Mouse (Mus musculus): ENCODE results near the gene Krtap3-2. TPM values are rescaled to one million over a fixed set of nuclear protein-coding genes. Genes with fewer than 3 reads are reported as not detected.
"Not testable (repeated sequence)": the region's sequence is repeated elsewhere in the genome, so short reads cannot be mapped to it uniquely, and the experiment has no call there.

Gene Krtap3-2
- polyA plus RNA-seq (2015; fragmentation: Nextera tagmentation; extraction: Ambion mirVana), result not detected in 2 replicates

DNA sequence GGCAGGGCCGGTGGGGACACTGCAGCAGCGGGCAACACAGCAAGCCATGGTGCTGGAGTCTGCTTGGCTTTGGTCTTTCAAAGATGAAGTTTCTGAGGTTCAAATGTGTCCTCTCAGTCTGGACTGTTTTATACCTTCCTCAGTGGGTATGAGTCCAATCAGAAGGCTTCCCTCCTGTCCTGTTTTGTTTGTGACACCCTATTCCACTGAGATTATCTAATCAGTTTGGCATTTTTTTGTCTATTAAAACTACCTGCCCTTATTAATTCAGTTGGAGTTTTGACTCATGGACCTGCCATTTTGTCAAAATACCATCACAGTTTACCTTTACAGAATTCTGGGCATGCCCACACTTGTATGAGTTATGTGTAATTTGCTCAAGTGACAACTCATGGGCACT, at the start of gene Krtap3-2:
TSS of gene Krtap3-2 (minus strand) at position 101 of the 400 bp plus-strand sequence.
- Histone ChIP-seq H3K36me3 (no peaks in the 10 kb centered on the region), H3K27ac (replicated peaks) (no peak within 1 kb of the TSS), H3K4me2 (no peak within 1 kb of the TSS), H3K4me1 (replicated peaks) (no peaks in the 10 kb centered on the region), H3K4me3 (no peak within 1 kb of the TSS), H3K9me3 (no peaks in the 10 kb centered on the region), H3K27me3 (no peaks in the 10 kb centered on the region), H3K9ac (no peak within 1 kb of the TSS)
- ATAC-seq (ENCODE audit: low FRiP score, low read depth), result no peak
- 91% methylated on average over 2 of the region's 2 CpGs for WGBS

DNA sequence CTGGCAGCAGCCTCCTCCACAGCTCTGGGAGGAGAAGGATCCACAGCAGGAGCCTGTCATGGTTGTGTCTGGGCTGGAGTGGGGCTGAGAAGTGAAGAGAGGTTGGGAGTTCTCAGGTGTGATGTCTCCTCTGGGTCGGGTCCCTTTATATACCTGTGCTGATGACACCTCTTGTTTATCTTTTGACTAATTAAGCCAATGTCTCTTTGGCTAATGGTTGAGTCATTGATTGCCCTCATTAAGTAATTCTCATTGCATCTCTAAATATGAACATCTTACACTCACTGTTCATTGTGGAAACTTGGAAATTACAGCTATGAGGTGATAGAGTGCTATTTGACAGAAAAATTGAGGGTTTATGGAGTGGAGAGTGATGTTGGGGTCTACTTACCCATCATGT, 46.6 kb upstream of the Krtap3-2 start, which contains the start of gene Gm11938:
TSS of gene Gm11938 (minus strand) at position 101 of the 400 bp plus-strand sequence.
- H3K27ac ChIP-seq (replicated peaks); H3K36me3 ChIP-seq; H3K4me2 ChIP-seq; H3K4me1 ChIP-seq (replicated peaks); H3K9me3 ChIP-seq; H3K4me3 ChIP-seq; H3K27me3 ChIP-seq; ATAC-seq (ENCODE audit: low FRiP score, low read depth); H3K9ac ChIP-seq: not testable (repeated sequence)
- WGBS, result 88% methylated on average over 1 of the region's 1 CpGs

DNA sequence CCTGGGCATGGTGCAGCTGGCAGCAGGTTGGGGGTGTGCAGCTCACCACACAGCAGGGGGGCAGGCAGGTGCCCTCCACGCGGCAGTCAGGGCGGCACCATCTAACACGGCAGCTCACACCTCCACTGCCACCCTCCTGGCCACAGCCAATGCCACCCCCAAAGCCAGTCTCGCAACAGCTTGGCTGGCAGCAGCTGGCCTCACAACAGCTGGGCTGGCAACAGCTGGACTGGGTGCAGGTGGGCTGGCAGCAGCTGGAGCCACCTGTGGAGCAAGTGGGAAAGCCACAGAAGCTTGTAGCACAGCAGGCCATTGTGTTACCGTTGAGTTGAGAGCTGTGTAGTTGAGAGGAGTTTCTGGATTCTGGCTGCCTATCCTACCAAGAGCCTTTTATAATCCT, 41.1 kb upstream of the Krtap3-2 start, which contains the start of gene Krtap9-3:
TSS of gene Krtap9-3 (minus strand) at position 364 of the 400 bp plus-strand sequence.
- not testable (repeated sequence) for H3K27ac ChIP-seq (replicated peaks); H3K27me3 ChIP-seq; H3K36me3 ChIP-seq; H3K9me3 ChIP-seq; H3K4me3 ChIP-seq; H3K4me2 ChIP-seq; ATAC-seq (ENCODE audit: low FRiP score, low read depth); H3K9ac ChIP-seq; H3K4me1 ChIP-seq (replicated peaks)
- WGBS, result 80% methylated on average over 6 of the region's 6 CpGs

DNA sequence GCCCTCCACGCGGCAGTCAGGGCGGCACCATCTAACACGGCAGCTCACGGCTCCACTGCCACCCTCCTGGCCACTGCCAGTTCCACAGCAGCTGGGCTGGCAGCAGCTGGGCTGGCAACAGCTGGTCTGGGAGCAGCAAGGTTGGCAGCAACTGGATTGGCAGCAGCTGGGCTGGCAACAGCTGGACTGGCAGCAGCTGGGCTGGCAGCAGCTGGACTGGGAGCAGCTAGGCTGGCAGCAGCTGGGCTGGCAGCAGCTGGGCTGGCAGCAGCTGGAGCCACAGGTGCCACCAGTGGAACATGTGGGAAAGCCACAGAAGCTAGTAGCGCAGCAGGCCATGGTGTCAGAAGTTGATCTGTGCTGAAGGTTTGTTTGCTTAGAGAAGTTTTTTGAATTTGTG, 34.3 kb upstream of the Krtap3-2 start, which contains the start of gene Krtap1-3:
TSS of gene Krtap1-3 (minus strand) at position 359 of the 400 bp plus-strand sequence.
- H3K4me2 ChIP-seq, result no peak within 1 kb of the TSS
- no peak within 1 kb of the TSS for H3K27ac ChIP-seq (replicated peaks)
- no peaks in the 10 kb centered on the region for H3K4me1 ChIP-seq (replicated peaks)
- ATAC-seq (ENCODE audit: low FRiP score, low read depth), result no peak
- WGBS, result 83% methylated on average over 6 of the region's 6 CpGs
- H3K36me3 ChIP-seq, result no peaks in the 10 kb centered on the region
- H3K9ac ChIP-seq, result no peak within 1 kb of the TSS
- no peaks in the 10 kb centered on the region for H3K9me3 ChIP-seq
- no peak within 1 kb of the TSS for H3K4me3 ChIP-seq
- no peaks in the 10 kb centered on the region for H3K27me3 ChIP-seq

DNA sequence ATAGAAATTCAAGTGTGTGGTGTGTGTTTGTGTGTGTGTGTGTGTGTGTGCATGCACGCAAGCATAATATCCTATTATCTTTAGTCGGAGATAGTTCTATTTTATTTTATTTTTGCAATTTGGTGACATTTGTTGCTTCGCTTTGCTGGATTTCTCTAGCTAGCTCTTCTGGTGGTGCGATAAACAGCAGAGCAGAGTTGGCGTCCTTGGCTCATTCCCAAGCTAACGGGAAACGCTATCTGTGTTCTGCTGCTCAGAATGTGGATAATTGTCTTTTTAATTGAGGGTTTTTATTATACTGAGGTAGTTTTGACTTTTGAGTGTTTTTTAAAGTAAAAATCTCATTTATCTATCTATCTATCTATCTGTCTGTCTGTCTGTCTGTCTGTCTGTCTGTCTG, 28.4 kb upstream of the Krtap3-2 start:
- H3K4me1 ChIP-seq (replicated peaks), result no peaks in the 10 kb centered on the region
- no peak overlapping the region for H3K27ac ChIP-seq (replicated peaks)
- no peak overlapping the region for H3K4me3 ChIP-seq
- no peak for ATAC-seq (ENCODE audit: low FRiP score, low read depth)
- H3K27me3 ChIP-seq, result no peaks in the 10 kb centered on the region
- H3K9me3 ChIP-seq, result no peaks in the 10 kb centered on the region
- H3K9ac ChIP-seq, result no peak overlapping the region
- no peak overlapping the region for H3K4me2 ChIP-seq
- no peaks in the 10 kb centered on the region for H3K36me3 ChIP-seq
- 87% methylated on average over 7 of the region's 7 CpGs for WGBS

DNA sequence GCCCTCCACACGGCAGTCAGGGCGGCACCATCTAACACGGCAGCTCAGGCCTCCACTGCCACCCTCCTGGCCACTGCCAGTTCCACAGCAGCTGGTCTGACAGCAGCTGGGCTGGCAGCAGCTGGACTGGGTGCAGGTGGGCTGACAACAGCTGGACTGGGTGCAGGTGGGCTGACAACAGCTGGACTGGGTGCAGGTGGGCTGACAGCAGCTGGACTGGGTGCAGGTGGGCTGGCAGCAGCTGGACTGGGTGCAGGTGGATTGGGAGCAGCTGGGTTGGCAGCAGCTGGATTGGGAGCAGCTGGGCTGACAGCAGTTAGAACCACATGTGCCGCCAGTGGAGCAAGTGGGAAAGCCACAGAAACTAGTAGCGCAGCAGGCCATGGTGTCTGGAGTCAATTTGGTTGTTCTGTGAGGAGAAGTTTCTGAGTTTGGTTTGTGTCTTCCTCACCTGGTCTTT, 26.6 kb upstream of the Krtap3-2 start, which contains the start of gene Krtap1-4:
TSS of gene Krtap1-4 (minus strand) at position 410 of the 460 bp plus-strand sequence.
- no peak for ATAC-seq (ENCODE audit: low FRiP score, low read depth)
- H3K27ac ChIP-seq (replicated peaks), result no peak within 1 kb of the TSS
- H3K4me1 ChIP-seq (replicated peaks), result no peaks in the 10 kb centered on the region
- H3K4me2 ChIP-seq, result no peak within 1 kb of the TSS
- H3K9ac ChIP-seq, result no peak within 1 kb of the TSS
- no peaks in the 10 kb centered on the region for H3K9me3 ChIP-seq
- H3K36me3 ChIP-seq, result no peaks in the 10 kb centered on the region
- H3K27me3 ChIP-seq, result no peaks in the 10 kb centered on the region
- H3K4me3 ChIP-seq, result no peak within 1 kb of the TSS
- WGBS, result 84% methylated on average over 5 of the region's 5 CpGs

DNA sequence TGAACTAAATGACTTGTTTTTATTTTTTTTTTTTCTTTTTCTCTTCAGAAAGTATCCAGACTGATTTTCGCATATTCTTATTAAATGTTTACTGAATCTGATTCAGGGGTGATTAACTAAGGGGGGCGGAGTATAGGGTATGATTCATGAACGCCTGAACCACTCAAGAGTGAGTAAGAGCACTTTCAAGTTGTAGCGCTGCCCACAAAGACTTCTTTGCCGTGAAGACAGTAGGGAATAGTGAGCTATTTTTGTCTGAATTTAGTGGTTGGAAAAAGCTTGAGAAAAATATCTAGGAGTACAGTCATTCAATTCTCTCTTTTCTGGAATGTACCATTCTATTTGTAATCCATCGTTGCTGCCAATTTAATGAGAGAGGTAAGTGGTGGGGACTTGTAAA, 24.9 kb upstream of the Krtap3-2 start:
- no peaks in the 10 kb centered on the region for H3K27me3 ChIP-seq
- no peak for ATAC-seq (ENCODE audit: low FRiP score, low read depth)
- no peak overlapping the region for H3K4me2 ChIP-seq
- H3K9ac ChIP-seq, result no peak overlapping the region
- no peaks in the 10 kb centered on the region for H3K36me3 ChIP-seq
- 87% methylated on average over 6 of the region's 6 CpGs for WGBS
- H3K4me3 ChIP-seq, result no peak overlapping the region
- no peaks in the 10 kb centered on the region for H3K4me1 ChIP-seq (replicated peaks)
- H3K9me3 ChIP-seq, result no peaks in the 10 kb centered on the region
- H3K27ac ChIP-seq (replicated peaks), result no peak overlapping the region

DNA sequence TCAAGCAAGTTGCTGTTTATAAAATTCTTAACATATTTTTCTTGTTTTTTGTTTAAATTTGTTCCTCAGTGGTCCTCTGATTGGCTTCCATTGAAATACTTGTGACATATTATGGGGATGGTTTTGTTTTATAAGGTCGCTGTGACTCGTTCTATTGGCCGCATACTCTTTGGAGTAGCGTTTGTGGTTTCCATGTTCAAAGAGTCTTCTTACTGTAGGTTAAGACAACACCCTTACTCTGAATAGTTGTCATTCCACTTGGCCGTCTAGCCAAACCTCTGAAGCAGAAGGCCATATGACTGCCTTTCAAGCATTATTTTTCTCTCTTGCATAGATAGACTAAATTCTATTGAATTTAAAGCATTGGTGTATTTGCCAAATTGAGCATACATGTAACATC, 24.4 kb upstream of the Krtap3-2 start:
- Histone ChIP-seq H3K4me2 (no peak overlapping the region), H3K9me3 (no peaks in the 10 kb centered on the region), H3K27ac (replicated peaks) (no peak overlapping the region), H3K27me3 (no peaks in the 10 kb centered on the region), H3K4me1 (replicated peaks) (no peaks in the 10 kb centered on the region), H3K4me3 (no peak overlapping the region), H3K36me3 (no peaks in the 10 kb centered on the region), H3K9ac (no peak overlapping the region)
- WGBS, result 92% methylated on average over 5 of the region's 5 CpGs
- no peak for ATAC-seq (ENCODE audit: low FRiP score, low read depth)

DNA sequence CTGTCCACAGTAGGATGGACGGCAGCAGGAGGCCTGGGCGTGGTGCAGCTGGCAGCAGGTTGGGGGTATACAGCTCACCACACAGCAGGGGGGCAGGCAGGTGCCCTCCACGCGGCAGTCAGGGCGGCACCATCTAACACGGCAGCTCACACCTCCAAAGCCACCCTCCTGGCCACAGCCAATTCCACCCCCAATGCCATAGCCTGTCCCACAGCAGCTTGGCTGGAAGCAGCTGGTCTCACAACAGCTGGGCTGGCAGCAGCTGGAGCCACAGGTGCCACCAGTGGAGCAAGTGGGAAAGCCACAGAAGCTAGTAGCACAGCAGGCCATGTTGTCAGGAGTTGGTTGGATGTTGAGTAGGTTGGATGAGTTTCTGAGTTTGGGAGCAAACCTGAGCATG, 24.0 kb upstream of the Krtap3-2 start, which contains the start of gene Krtap1-5:
TSS of gene Krtap1-5 (minus strand) at position 381 of the 400 bp plus-strand sequence.
- no peak within 1 kb of the TSS for H3K4me2 ChIP-seq
- no peaks in the 10 kb centered on the region for H3K9me3 ChIP-seq
- H3K27me3 ChIP-seq, result no peaks in the 10 kb centered on the region
- H3K27ac ChIP-seq (replicated peaks), result no peak within 1 kb of the TSS
- no peaks in the 10 kb centered on the region for H3K4me1 ChIP-seq (replicated peaks)
- H3K9ac ChIP-seq, result no peak within 1 kb of the TSS
- H3K36me3 ChIP-seq, result no peaks in the 10 kb centered on the region
- no peak for ATAC-seq (ENCODE audit: low FRiP score, low read depth)
- 90% methylated on average over 6 of the region's 6 CpGs for WGBS
- H3K4me3 ChIP-seq, result no peak within 1 kb of the TSS

DNA sequence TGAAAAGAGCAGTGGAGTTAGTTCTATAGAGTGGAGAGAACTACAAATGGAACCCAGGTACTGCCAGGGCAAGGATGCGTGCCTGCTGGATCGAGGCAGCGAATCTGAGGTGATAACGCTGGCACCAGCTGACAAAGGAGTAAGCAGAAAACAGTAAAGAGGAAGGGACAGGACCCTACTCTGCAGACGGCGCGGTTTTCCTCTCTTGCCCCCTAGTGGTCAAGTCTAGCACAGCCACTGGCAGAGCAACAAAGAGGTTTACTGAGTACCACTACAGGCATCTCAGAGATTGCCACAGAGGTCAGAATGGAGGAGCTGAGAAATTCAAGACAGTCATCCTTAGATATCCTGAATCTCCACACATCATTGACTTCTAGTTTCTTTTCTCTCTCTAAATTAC, 17.5 kb upstream of the Krtap3-2 start:
- WGBS, result 5% methylated on average over 7 of the region's 7 CpGs
- no peak overlapping the region for H3K9ac ChIP-seq

DNA sequence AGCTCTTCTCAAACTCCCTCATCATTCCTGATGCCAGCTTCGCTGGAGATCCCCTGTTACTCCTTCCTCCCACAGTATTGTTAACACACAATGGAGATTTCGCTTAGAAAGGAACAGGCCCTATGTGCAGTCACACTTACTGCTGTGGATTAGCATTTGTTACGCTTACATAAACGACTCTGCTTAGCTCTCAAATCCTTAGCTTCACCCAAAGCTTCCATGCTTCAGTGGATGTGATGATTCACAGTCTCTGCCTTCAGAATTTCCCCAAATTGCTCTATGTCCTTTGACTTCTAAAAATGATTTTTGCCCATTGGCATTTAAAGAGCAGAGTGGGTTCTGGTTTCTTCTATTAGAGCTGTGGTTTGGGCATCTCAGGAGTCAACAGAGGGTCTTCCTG, 16.5 kb upstream of the Krtap3-2 start:
- no peaks in the 10 kb centered on the region for H3K9me3 ChIP-seq
- no peaks in the 10 kb centered on the region for H3K27me3 ChIP-seq
- no peaks in the 10 kb centered on the region for H3K4me1 ChIP-seq (replicated peaks)
- H3K9ac ChIP-seq, result no peak overlapping the region
- H3K27ac ChIP-seq (replicated peaks), result no peak overlapping the region
- no peak overlapping the region for H3K4me2 ChIP-seq
- H3K36me3 ChIP-seq, result no peaks in the 10 kb centered on the region
- H3K4me3 ChIP-seq, result no peak overlapping the region
- 39% methylated on average over 4 of the region's 4 CpGs for WGBS
- ATAC-seq (ENCODE audit: low FRiP score, low read depth), result no peak

More for the DNA sequence above, 17.5 kb upstream of the Krtap3-2 start:
- H3K4me3 ChIP-seq, result 0 out of 2 replicates have a peak overlapping the region, but pooled peaks have one; percentile 9
- H3K4me2 ChIP-seq, result peak overlapping the region; percentile 42
- no peaks in the 10 kb centered on the region for H3K9me3 ChIP-seq
- peak; percentile 59; the same call in 1 of the 2 replicates for ATAC-seq (ENCODE audit: low FRiP score, low read depth)
- no peaks in the 10 kb centered on the region for H3K27me3 ChIP-seq
- H3K36me3 ChIP-seq, result no peaks in the 10 kb centered on the region
- H3K4me1 ChIP-seq (replicated peaks), result no peaks in the 10 kb centered on the region
- no peak overlapping the region for H3K27ac ChIP-seq (replicated peaks)

DNA sequence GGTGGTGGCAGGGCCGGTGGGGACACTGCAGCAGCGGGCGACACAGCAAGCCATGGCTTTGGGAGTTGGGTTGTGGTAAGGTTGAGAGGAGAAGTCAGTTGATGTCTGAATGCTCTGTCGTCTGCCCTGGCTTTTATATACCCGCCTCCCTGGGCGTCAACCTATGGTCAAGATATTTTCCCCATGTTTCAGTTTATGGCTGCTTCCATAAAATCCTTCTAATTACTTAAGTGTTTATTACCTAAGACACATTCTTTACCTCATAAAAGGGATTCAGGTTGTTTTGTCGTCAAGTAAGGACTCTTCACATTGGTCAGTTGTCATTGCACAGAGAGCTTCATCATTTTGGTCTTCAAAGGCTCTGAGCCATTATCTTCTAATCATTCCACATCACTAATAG, 9.9 kb upstream of the Krtap3-2 start, which contains the start of gene Krtap3-1:
TSS of gene Krtap3-1 (minus strand) at position 101 of the 400 bp plus-strand sequence.
- Histone ChIP-seq H3K4me1 (replicated peaks) (no peaks in the 10 kb centered on the region), H3K27ac (replicated peaks) (no peak within 1 kb of the TSS), H3K4me3 (no peak within 1 kb of the TSS), H3K9me3 (no peaks in the 10 kb centered on the region), H3K36me3 (no peaks in the 10 kb centered on the region), H3K27me3 (no peaks in the 10 kb centered on the region), H3K9ac (no peak within 1 kb of the TSS), H3K4me2 (no peak within 1 kb of the TSS)
- no peak for ATAC-seq (ENCODE audit: low FRiP score, low read depth)
- WGBS, result 89% methylated on average over 7 of the region's 7 CpGs

DNA sequence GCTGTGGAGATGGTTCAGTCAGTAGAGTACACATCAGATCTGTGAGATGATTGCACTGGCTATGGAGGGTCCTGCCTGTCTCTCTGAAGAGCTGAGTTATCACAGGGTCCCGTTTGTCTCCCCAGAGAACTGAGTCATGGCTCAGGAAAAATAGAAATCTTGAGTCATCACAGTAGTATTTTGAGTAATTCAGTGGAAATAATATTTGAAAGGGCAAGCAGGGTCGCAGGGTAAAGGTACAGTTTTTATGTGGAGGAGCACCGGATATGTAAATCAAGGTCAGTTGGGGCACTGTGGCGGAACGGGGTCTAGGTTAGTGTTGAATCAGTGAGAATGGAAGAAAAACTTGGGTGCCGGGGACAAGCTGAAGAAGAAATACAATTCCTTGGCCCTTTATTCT, 5.9 kb upstream of the Krtap3-2 start:
- Histone ChIP-seq H3K27me3 (no peaks in the 10 kb centered on the region), H3K4me1 (replicated peaks) (no peaks in the 10 kb centered on the region), H3K36me3 (no peaks in the 10 kb centered on the region), H3K4me2 (no peak overlapping the region), H3K27ac (replicated peaks) (no peak overlapping the region), H3K9ac (no peak overlapping the region), H3K9me3 (no peaks in the 10 kb centered on the region), H3K4me3 (no peak overlapping the region)
- 81% methylated on average over 6 of the region's 6 CpGs for WGBS
- no peak for ATAC-seq (ENCODE audit: low FRiP score, low read depth)

Measured in hindbrain, embryonic 15.5 days (tissue).